Mouse (Mus musculus) liver (tissue): ENCODE measurements at regions not wholly inside any gene's neighbourhood (a gene's known extent, or its start where the extent isn't known, plus 50 kb on each side); places are given as distances from the start of the nearest gene placed in this dataset.

Experiments used
- DNase-seq: peaks from one replicate; pipeline ENCODE4 v3.0.0-alpha.2; 2020; ENCODE audit warnings: mixed read lengths

DNA sequence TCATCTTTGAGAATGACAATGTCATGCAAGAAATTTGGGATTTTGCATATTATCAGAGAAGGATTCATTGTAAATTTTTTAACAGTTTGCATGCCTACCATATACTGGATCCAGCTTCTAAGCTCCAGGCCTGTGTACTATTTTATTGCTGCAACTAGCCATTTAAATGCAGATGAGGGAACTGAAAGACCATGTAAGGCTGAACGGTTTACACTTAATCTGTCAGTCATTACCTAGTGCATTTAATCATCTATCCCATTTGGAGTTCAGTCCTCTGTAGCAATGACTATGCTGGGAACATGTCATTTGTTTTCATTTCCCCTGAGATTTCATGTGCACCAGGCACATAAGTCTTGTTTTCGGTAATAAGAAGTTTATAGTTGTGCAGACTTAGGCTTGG is 631.8 kb upstream of the Gm21961 start:
- no peak for DNase-seq

DNA sequence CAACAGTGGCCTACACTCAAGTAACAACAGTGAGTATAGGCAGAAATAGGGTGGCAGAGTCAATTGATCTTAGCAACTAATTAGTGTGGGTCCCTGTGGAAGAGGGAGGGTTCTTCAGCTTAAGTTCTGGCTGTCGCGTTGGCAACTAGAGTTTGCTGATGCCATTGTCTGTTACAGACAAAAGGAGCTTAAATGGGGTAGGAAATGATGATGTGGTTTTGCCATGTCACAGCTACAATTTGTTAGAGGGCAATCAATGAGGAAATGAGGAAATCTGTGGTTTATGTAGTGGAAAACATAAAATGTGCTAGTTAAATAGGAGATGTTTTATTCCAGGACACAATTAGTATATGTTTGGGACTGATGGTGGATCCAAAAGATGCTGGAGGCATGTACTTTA is 624.8 kb upstream of the Gm21961 start:
- DNase-seq, result no peak

DNA sequence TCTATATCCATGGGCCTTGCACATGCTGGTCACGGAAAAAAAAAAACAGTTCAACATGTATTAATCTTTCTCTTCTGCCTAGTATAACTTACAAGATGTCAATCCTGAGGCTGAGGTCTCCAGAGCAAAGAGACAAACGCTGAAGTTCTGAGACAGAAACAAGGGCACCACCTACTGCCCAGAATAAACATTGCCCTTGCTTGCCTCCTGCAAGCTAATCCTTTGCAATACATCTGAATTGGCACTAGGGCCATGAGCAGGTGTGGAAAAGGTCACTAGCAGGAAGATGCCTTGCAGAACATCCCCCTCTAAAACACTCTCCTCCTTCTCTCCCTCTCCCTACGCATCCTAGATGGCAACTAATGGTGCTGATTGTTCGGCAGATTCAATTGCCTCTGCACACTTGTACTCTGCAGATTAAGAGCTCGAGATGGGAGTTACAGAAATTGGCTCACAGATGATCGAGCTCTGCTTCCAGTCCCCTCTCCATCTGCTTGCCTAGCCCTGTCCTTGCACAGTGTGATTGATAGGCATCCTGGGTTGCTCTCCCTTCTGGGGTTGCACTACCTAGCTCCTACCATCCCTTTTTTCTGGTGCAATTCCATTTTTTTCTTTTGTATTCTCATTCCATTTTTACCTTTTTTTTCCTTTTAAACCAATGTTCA is 622.9 kb upstream of the Gm21961 start:
- DNase-seq, result peak; percentile 3

DNA sequence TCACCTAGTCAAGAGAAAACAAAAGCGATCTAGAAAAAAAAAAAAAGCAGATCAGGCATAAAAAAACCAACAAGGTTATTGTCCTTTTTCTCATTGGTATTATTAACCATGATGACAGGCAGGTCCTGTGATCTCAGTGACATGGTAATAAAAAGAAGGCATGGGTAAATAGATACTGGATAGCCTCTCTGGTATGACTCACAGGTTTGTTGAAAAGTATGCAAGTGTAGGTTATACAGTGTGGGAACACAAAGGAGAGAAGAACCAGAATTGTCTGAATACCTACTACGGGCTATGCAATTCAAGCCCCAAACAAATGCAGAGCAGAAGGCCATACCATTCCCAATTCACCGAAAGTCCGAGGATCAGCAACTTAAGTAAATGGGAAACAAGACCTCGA is 617.7 kb upstream of the Gm21961 start:
- DNase-seq, result no peak

DNA sequence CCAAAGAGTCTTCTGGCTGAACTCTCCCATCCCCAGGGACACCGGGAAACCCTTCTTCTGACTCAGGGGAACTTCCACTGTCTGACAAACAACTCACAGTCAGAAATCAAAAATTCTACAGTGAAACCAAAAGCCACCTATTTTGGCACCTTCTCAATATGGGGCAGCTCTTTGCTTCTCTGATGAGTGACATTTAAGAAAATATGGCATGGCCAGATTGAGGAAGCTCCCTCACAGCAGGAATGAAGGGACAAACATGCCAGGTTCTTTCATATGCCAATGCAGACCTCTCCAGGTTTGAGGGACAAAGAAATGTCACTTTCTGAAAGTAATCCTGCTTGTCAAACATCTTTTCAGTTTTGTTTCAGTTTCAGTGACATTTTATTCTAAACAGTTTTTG is 615.8 kb upstream of the Gm21961 start:
- no peak for DNase-seq

DNA sequence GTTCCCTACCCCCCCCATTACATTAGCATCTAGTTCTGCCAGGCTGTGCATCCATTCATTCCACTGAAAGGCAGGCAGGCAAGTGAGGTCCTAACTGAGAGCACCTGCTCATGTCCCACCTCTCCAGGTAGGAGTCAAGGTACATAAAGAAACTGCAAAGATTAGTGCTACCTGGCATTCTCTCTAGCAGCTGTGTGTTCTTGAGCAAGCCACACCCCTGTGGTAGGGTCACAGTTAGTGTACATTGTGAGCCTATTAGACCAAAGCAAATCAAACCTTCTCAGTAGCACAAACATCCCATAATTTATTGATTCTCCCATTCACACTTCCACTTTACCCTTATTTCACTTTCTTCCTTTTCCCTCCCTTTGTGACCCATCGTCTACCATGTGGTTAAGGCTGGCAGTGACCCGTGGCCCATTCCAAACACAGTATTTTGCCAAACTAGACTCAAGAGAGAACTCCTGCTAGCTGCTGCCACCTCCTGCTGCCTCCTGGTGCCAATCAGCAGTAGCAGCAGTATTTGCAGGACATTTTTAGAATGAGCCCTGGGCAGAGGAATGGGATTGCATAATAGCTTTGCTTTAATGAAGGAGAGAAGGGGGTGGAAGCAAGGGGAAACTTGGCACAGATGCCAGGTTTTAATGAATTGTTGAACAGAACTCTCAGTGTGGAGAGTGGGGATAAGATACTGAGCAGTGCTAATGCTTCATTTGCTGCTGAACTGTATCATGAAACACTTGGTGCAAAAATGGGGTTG is 578.2 kb upstream of the Gm21961 start:
- DNase-seq, result no peak

DNA sequence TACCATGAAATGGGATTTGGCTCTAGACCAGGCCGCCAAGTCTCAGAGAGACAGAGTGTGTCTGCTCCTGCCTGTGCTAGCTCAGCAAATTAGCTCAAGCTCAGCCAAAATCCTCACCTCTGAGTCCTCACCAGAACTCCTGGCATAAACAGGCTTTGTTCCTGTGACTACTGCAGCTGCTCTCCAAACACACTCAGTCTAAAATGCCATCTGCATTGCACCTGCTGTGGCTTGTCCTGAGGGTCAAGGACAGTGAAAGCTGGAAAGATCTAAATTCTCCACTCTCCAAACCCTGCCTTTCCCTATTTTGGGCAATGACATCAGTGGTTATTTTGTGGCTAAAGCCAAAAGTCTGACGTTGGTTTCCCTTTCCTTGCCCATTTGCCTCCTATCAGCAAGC is 570.9 kb upstream of the Gm21961 start:
- DNase-seq, result no peak

DNA sequence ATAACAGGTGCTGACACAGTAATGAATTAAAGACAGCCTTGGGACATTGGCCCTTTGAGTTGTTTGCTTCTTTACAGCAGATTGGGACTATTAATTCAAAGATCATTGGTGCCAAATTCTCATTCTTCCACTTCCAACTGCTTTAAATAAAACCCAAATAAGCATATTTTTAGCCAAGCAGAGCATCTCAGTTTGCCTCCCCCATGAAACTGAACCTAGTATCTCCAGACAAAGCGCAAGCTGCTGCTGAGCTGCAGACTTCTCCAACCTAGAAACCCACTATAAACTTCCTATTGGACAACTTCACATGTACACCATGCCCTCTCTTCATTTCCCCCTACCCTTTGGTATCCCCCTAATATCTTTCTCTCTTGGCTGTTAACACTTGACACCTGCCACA is 564.6 kb upstream of the Gm21961 start:
- no peak for DNase-seq

DNA sequence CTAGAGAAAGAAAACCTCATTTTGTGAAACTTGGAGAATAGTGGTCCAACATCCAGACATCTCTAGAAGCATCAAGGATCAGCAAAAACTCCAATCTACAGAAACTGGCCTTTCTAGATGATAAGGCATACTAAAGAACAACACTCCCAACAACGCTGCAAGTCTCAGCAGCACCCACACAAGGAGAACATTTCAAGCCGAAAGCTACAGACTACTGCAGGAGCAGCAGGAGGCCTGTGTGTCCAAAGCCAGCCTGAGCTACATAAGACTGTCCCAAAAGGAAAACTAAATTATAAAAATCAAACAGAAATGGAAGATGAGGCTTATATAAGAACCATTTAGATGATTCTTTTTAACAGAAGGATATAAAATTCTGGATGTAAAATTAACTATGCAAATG is 553.2 kb upstream of the Gm21961 start:
- no peak for DNase-seq

DNA sequence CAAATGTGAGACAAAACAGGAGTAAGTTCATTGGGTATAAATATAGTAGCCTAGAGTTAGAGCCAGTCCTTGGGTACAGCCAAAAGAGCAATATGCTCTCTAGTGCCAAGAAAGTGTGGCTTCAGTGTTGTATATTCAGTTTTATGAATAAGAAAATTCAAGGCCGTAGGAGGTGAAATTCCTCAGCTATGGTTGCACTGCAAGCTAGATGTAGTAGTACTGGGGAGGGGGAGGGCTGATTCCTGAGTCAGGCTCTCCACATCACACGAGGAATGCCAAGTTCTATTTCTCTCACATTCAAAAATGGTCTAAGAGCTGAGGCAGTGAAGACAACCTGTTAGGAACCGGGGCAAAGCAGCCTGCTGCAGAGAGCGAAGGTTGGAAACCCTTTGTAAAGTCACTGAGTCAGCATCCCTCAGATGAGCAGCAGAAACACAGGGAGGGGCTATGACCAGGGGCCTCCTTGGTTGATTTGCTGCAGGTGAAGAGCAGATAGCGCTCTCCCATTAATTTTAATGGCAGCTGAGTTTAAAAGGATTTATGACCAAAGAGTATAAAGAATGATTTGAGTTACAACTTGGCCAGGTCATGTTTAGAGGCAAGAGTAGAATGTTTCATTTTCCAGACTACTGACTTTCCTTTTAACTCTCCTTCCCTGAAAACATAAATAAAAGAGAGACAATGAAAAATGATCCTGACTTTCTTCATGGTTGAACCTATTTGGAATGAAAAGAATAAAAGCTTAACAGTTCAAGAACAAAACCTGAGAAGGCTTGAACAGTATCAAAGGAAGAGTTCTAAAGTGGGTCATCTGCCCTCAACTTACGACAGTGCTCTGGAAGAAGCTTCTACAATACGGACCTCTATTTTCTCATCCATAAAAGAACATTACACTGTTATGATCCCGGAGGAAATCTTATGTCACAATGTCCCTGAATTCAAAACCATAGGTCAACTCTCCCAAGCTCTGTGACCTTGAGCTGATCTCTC is 543.4 kb upstream of the Gm21961 start:
- DNase-seq, result peak; percentile 2

DNA sequence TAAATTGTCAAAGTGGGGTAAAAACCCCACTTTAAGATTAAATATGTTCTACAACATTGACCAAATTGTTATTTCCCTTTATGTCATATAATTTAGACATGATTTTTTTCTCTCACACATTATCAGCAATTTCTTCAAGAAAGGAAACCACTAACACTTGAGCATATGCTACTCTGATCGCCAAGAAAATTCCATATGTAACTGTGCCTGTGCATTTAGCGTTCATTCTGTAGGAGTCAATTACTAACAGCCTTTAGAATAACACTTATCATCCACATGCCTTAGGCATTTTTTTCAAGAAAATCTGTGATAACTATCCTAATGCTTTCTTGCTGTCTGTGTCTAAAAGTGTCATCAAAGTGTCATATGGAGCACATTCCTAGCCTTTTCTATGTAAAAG is 534.3 kb upstream of the Gm21961 start:
- DNase-seq, result no peak

DNA sequence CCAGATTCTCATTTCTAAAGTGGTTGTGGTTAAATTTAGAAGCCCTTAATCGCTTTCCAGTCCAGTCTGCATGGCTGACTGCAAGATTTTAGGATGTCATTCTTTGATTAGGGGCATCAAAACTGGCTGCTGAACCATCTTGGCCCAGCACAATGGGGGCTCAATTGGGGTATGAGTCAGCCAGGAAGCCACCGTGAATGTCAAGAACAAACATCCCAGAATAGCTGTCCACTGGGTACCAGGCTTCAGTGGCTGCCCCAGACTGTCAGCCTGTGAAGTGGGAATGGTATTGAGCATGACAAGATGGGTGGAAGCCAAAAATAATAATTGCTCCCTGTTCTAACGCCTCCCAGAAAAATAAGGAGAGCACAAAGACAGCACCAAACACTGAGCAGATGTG is 520.9 kb upstream of the Gm21961 start:
- DNase-seq, result no peak

DNA sequence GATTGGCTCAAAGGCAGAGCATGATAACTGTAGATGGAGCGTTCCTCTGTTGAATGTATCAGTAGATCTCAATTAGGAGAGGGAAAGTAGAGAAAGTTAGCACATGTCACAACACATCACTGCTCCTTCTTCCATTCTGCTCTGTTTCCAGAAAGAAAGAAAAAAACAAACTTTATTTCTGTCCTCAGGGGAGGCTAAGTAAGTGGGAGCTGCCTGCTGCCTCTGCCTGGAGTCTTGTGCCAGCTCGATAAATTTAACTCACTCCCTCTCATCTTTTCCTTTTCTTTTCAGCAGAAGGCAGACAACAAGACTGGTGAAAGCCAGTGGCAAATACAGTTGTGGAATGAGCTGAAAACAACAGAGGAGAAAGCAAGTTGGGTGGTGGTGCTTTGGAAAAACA is 517.5 kb upstream of the Gm21961 start:
- no peak for DNase-seq

DNA sequence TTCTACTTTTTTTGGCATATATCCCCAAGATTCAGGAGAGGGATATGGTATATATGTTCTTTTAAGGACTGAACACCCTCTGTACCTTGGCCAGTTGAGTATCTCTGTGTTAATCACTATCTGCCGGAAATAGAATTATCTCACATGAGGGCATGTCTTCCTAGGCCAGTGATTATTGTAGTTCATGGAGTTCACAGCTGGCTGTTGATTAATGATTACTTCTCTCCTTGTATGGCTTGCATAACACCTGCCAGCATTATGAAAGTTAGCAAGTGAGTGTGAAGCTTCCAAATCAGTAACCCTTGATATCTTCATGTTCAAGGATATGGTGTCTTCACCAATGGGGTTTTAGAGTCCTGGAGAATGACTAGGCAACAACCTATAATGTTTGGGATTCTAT is 488.0 kb upstream of the Gm21961 start:
- DNase-seq, result no peak

DNA sequence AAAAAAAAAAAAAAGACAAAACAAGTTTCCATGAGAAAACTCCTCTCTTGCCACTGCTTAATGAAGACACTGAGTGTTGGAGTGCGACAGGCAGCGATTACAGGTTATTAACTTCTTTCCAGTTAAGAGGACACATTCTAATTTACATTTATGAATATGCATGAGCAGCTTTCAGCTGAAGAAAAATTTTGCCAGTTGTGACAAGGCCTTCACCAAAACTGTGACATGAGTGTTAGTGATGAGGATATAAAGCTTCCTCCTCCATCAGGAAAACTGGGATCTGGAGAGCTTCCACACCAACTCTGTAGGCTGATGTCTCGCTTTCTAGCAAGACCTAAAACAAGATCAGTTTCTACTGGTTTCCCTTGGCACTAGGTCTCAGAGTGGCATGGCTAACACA is 464.2 kb upstream of the Gm21961 start:
- DNase-seq, result no peak

DNA sequence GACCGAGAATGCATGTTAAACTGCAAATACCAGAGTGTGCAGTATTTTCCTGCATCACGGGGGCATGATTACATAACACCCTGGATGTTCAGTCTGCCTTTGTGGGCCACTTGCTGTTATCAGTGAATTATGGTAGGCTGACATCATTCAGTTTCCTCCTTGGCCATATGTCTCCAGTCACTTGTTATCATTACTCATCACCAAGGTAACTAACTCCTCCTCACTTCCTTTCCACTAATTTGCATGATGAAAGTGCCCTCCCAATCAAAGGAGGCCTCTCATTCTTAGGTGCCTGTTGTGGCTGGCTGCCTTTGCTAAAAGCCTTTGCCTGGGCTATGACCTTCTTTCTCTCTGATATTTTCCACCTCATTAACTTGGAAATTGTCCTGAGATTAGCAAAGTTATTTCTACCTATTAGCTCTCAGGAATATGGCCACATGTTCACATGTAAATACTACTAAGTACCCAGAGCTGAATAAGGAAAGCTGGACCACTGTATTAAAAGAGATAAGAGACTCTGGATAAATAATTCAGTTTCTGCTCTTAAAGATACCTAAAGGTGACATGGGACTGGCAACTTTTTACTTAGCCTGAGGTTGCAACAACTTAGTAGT is 440.6 kb upstream of the Gm21961 start:
- DNase-seq, result no peak

DNA sequence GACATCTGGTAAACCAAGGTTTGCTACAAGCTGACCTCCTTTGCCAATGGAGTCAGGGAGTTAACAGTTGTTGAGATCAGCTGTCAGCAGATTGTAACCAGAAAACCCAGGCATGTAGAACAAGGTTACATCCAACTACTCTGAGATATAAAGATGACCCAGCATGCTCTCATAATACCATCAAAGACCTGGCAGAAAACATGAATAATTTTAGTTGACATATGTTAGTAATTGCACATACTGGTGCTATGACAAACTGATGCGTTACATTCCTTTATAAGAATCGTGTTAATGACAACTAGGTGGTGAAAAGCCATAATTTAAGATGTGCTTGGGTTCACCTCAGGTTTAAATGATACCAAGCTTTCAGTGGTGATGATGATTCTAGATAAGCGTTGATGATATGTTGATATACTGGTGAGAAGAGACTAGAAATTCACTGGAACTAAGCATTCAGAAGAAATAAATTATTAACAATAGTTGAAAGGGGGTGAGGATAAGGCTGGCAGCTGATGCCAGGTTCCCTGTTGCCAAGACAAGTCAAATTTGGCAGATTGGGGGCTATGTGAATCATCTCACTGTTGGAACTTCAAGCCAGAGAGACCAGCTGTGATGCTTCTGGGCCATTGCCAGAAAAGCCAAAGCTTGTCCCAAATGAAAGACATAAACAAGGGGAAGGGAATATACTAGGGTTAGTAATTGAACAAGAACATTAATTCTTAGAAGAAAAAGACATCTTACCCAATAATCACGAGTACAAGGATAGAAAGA is 437.7 kb upstream of the Gm21961 start:
- no peak for DNase-seq

DNA sequence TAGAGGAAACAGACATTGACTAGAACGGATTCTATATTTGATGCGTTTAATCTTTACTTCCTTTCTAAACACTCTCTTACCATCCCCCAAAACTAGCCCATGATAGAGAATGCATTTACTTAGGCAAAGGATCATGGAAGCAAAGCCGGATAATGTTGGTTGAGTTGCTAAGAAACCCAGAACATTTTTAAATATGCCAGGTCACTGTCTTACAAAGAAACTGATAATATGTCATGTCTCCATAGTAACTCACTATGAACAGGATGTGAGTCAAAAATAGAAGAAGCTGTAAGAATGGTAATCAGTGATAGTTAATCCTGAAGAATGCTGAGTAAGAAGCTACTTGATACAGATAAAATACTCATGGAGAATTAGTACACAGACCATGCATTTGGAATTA is 405.0 kb upstream of the Gm21961 start:
- DNase-seq, result no peak
